Mouse (Mus musculus) embryo, embryonic 10 days (tissue): Measurements from ENCODE around the gene Snrpg.
"Not testable (repeated sequence)": the region's sequence is repeated elsewhere in the genome, so short reads cannot be mapped to it uniquely, and the experiment has no call there.

Experiments used
- DNase-seq: peaks from one replicate; pipeline ENCODE4 v3.0.0-alpha.2; 2015; ENCODE audit warnings: low spot score

The Snrpg gene

DNA sequence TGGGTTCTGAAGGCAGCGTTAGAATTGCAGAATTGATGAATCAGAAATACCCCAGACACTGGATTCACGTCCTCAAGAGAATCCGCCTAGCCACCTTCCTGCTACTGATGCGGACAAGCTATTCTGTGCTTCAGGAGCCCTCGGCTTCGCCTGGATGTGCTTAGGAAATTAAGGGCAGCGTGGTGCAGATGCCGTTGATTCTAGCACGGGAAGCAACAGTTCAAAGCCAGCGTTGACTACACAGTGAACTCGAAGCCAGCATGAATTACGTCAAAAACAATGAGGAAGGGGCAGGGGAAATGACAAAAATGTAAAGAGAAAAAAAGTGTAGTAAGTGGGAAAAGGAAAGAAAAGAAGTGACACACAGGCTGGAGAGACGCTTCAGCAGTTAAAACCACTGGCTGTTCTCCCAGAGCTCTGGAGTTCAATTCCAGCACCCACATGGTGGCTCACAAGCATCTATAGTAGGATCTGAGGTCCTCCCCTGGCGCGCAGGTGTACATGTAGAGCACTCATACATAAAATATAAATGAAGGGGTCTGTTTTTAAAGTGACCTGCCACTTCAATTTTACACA, at the start of gene Snrpg:
Gene Snrpg, plus strand, starts transcription at position 541 of the 576 bp plus-strand sequence.
- DNase-seq: no peak

GRCm38 (mm10) chr6:86322031-86322563, 49.0 kb upstream of the Snrpg start:
- DNase-seq: no peak

DNA sequence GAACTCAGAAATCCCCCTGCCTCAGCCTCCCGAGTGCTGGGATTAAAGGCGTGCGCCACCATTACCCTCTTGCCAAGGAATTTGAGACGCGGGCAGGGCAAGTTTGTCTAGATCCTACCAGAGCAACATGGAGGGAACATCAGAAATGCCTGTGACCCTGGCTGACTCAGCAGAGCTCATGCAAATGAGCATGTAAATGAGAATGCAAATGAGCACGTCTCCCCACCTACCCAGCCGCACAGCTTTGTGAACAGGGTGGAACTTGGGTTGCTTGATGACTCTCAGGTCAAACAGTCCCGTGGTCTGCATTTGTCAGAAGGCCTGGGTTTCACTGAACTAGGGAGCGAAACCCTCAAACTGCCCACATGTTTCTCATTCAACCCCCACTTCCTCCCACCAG, 48.1 kb upstream of the Snrpg start:
- no peak for DNase-seq

DNA sequence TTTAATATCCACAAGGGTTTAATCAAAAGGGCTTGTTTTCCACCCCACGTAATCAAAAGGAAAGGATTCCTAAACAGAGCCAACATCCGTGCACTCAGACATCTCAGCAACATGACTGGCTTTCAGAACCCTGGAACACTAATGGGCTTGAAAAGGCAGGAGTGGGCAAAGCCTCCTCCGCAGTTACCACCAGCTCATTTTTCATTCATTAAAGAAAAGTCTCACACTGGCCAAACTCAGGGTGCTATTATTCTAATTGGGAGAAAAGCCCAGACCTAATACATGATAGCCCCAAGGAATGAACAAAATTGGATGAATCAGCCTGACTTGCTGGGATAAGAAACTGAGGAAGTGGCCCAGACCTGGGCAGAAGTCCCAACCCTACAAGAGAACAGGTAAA, 46.7 kb upstream of the Snrpg start:
- DNase-seq: no peak

DNA sequence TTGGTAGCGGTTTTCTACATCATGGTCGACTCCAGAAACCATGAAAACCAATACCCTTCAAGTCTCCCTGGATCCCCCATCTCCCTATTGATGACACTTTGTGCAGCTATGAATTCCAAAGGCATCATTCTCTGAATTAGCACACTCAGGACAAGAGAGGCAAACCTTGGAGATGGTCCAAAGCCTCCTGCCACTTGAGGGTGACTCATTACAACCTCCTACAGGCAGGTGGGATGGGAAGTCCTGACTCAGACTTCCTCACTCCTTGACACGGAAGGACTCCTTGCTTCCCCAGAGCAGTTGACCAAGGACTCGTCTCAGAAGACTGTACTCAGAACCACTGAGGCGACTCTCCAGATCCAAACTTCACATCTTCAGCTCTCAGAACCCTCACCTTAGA, 45.5 kb upstream of the Snrpg start:
- no peak for DNase-seq

GRCm38 (mm10) chr6:86326866-86327265, 44.2 kb upstream of the Snrpg start:
- DNase-seq: no peak

GRCm38 (mm10) chr6:86328369-86328768, 42.7 kb upstream of the Snrpg start:
- no peak for DNase-seq

- no peak for DNase-seq
Observed at GRCm38 (mm10) chr6:86329943-86330342, 41.2 kb upstream of the Snrpg start.

DNA sequence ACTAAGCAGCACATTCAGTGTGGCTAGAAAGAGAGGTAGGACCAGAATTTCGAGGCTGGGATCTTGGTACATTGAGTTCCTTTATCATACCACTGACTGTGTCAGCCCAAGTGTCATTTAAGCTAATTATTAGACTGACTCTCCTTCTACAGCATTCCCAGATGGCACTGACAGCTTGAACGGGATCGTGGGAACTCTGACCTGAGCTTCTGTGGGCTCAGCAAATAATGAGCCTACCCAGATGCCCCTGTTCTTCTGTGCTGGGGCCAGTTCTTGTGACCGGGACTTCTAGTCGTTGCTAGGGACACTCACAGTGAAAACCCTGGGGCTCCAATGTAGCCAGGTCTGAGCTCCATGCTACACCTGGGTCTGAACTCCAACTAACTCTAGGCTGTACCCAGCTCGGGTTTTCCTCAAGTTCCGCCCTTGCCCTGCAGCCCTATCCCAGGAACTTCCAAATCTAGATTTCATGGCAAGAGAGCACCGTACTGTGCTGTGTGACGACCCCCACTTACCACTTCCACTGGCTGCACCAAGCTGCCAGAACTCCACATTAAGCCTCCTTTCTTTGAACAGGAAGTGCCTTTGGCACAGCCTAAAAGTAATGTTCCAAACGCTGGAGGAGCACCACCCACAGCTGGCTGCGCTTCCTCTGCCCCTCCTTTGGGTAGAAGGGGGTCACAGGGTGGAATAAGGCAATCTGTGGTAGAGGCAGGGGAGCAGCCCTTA, 35.8 kb upstream of the Snrpg start:
- no peak for DNase-seq

DNA sequence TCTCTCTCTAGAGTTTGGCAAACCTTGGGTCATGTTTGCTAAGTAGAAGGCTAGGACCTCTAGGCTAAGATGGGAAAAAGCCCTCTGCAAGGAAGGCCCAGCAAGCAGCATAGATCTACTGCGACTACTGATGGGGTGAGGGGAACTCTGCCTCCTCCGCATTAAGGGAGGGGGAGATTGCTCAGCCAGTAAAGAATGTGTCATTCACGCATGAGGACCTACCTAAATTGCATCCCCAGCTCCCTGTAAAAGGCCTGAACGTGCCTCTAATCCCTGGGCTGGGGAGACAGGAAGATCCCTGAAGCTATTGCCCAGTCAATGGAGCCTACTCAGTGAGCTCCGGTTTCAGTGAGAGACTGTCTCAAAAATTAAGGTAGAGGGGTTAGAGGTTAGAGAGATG, 35.2 kb upstream of the Snrpg start:
- no peak for DNase-seq

DNA sequence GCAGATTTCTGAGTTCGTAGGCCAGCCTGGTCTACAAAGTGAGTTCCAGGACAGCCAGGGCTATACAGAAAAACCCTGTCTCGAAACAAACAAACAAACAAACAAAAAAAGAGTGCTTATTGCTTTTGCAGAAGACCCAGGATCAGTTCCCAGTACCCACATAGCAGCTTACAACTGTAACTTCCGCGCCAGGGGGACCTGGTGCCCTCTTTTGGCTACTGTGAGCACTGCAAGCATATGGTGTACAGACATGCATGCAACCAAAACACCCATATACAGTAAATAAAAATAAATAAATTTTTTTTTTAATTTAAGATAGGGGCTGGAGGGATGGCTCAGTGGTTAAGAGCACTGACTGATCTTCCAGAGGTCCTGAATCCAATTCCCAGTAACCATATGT, 34.8 kb upstream of the Snrpg start:
- not testable (repeated sequence) for DNase-seq

DNA sequence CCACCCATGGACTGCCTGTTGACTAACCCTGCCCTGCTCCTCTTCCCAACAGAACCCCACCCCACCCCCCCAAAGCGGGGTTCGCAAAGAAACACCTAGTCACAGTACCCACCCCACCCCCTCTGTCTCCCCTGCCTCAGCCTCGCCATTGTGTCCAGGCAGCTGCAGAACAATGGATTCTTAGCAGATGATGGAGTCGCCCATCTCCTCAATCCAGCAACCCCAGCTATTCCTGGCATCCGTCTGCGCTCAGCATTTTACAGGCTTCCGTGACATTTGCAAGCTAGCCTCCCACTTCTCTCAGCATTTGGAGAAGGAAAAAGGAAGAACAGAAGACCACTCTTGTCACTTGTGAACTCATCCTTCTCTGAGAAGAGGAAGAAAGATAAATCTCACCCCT, 27.4 kb upstream of the Snrpg start:
- no peak for DNase-seq

GRCm38 (mm10) chr6:86346063-86346462, 25.0 kb upstream of the Snrpg start:
- no peak for DNase-seq

GRCm38 (mm10) chr6:86349257-86349656, 21.8 kb upstream of the Snrpg start:
- DNase-seq: peak; percentile 56

GRCm38 (mm10) chr6:86354948-86355347, 16.2 kb upstream of the Snrpg start:
- no peak for DNase-seq

DNA sequence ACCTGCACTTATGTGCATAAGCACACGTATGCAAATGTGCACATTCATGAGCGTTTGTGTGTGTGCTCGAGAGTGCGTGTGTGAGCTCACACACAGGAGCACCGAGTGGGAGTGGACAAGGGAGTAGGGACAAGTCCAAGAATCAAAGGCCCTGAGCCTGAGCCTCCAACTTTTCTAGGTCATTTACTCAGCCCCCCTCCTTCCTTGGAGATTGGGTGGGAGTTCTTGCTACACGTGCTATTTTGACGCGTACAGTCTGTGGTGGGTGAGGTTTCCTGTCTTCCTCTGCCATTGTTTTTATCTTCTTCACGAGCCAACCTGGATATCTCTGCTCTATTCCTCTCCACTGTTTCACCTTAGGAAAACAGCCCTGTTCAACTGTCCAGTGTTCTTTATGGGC, 14.1 kb upstream of the Snrpg start:
- no peak for DNase-seq

DNA sequence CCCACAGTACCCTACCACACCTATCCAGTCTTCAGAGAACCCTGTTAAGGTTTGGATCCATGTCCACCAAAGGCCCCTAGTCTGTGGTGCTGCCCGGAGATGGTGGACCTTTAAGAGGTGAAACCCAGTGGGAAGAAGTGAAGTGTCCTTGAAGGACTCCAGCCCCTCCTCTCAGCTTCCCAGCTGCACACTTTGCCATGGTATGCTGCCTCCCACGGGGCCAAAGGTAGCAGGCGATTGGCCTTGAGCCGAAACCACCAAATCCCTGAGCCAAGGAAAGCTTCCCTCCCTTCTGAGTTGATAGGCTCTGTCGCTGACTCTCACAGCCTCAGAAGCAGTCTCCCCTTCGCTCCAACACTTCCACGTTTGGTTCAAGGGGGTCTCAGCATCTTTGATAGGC, 10.4 kb upstream of the Snrpg start:
- no peak for DNase-seq

- no peak for DNase-seq
Observed at GRCm38 (mm10) chr6:86361373-86361772, 9.7 kb upstream of the Snrpg start.

- peak; percentile 93 for DNase-seq
Observed at GRCm38 (mm10) chr6:86364442-86365141, 6.5 kb upstream of the Snrpg start.

DNA sequence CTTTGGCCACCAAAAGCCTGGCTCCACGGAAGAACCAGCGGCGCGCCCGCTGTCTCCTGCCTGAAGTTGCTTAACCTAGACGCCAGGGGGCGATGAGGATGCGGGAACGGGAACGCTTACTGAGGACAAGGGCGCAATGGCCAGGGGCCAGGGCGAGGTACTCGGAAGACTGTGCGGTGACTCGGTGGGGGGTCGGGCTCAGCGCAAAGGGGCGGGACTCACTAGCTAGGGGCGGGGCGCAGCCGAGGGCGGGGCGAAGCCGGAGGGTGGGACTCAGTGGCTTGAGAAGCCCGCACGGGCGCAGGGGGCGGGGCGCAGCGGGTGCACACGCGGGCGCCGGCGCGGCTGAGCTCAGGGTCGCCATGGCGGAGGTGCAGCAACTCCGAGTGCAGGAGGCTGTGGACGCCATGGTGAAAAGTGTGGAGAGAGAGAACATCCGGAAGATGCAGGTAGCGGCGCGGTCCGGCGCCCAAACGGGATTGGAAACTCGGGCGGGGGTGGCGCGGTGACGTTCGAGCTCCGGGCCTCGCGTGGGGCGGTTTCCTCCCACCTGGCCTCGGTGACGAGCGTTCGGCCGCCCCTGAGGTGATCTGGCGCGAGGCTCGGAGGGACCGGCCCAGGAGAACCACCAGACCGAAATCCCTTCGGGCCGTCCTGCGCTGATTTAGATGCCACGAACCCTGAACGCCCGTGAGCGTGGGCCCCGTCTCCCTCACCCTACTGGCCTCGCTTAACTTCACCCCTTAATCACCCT, 5.6 kb upstream of the Snrpg start, which contains the start of gene Fam136a:
Gene Fam136a, plus strand, starts transcription at position 276 of the 754 bp plus-strand sequence.
- DNase-seq: peak; percentile 98

DNA sequence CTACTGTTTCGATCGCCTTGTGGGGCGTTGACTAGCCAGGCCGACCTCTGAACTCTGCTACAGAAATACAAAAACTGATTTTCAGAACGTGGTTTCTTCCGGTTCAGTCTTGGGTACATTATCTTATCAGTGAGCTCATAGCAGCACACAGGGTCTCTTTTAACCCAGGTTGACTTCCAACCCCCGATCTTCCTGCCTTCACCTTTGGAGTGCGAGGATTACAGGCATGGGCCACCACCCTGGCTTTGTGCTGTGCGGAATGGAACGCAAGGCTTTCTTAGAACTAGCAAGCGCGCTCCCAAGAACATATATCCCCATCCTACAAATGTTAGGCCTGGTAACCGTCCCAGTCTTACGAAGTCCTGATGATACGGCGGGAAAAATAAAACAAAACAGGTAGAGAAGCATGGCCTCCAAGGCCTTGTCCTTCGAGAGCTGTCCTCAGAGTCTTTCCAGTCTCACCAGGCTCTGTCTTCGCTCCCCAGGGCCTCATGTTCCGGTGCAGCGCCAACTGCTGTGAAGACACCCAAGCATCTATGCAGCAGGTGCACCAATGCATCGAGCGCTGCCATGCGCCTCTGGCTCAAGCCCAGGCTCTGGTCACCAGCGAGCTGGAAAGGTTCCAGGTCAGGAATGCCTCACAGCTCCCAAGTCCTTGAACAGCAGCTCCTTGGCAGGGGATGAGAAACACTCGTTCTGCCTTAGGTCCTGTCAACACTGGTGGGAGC, 4.8 kb upstream of the Snrpg start:
- no peak for DNase-seq

- no peak for DNase-seq
Observed at GRCm38 (mm10) chr6:86366853-86367249, 4.3 kb upstream of the Snrpg start.
